Mouse (Mus musculus) forebrain, embryonic 16.5 days (tissue): Measurements from ENCODE around the gene Ric8b. TPM values are rescaled to one million over a fixed set of nuclear protein-coding genes. Genes with fewer than 3 reads are reported as not detected.

Source experiments
- ATAC-seq: fragments of 200-750 bp; cut with Nextera tagmentation; 2 replicates; pipeline ENCODE4 v1.8.0; 2017; ENCODE audit warnings: mild to moderate bottlenecking, moderate library complexity
- H3K27ac ChIP-seq: fragments of 300-500 bp; sonication (generic); 2 replicates; pipeline ENCODE4 v1.5.1; 2014; ENCODE audit warnings: low read length, control low read depth
- H3K27me3 ChIP-seq: fragments of 300-500 bp; sonication (generic); replicated peaks from 2 replicates; pipeline ENCODE4 v1.6.1; 2014; ENCODE audit warnings: low read length; ENCODE audit not compliant: control insufficient read depth, insufficient read depth
- H3K36me3 ChIP-seq: fragments of 300-500 bp; sonication (generic); 2 replicates; pipeline ENCODE4 v1.6.1; 2014; ENCODE audit not compliant: control insufficient read depth, insufficient read depth
- H3K4me1 ChIP-seq: fragments of 300-500 bp; sonication (generic); replicated peaks from 2 replicates; pipeline ENCODE4 v1.6.1; 2014; ENCODE audit warnings: low read length; ENCODE audit not compliant: control insufficient read depth, insufficient read depth
- H3K4me2 ChIP-seq: fragments of 300-500 bp; sonication (generic); 2 replicates; pipeline ENCODE4 v1.6.1; 2014; ENCODE audit warnings: mild to moderate bottlenecking, low read length, control low read depth
- H3K4me3 ChIP-seq: fragments of 300-500 bp; sonication (generic); replicated peaks from 2 replicates; pipeline ENCODE4 v1.5.1; 2014; ENCODE audit warnings: mild to moderate bottlenecking, low read length, control low read depth
- H3K9ac ChIP-seq: fragments of 300-500 bp; sonication (generic); replicated peaks from 2 replicates; pipeline ENCODE4 v1.6.1; 2014; ENCODE audit warnings: low read depth, low read length, control low read depth
- H3K9me3 ChIP-seq: fragments of 300-500 bp; sonication (generic); 2 replicates; pipeline ENCODE4 v1.6.1; 2016; ENCODE audit warnings: low read length; ENCODE audit not compliant: control insufficient read depth
- WGBS: fragments of 180-500 bp; shearing (Covaris S2); extraction: QIAGEN DNeasy Blood & Tissue Kit; methylation state at CpG from one replicate; pipeline ENCODE4 v1.1.7; 2014; 5-methylcytosine and 5-hydroxymethylcytosine counted together
- polyA plus RNA-seq: library from polyadenylated mRNA; unstranded; fragments of >200 nt; fragmentation: Nextera tagmentation; extraction: Ambion mirVana; gene quantifications from 2 replicates; pipeline ENCODE4 v1.2.1, GENCODE M21; 2015

Ric8b gene
- polyA plus RNA-seq, 1 experiment from 2014 or later = 48.4 TPM

- Histone ChIP-seq H3K27me3 (0 out of 2 replicates have a peak, but pooled peaks cover 7% of the 10 kb centered on the region), H3K36me3 (no peaks in the 10 kb centered on the region), H3K4me2 (no peak overlapping the region), H3K9ac (no peak overlapping the region), H3K9me3 (no peaks in the 10 kb centered on the region), H3K4me1 (peaks cover 8% of the 10 kb centered on the region), H3K4me3 (no peak overlapping the region), H3K27ac (no peak overlapping the region)
- ATAC-seq = no peak
- 93% methylated on average over 8 of the region's 8 CpGs for WGBS
Observed at GRCm38 (mm10) chr10:85048008-85048407, 130.6 kb downstream of the Ric8b start.

- no peak overlapping the region for H3K4me3 ChIP-seq
- no peaks in the 10 kb centered on the region for H3K4me1 ChIP-seq
- no peaks in the 10 kb centered on the region for H3K27me3 ChIP-seq
- WGBS = 64% methylated on average over 4 of the region's 4 CpGs
- no peak overlapping the region for H3K9ac ChIP-seq
- no peak overlapping the region for H3K4me2 ChIP-seq
- no peaks in the 10 kb centered on the region for H3K36me3 ChIP-seq
- no peak overlapping the region for H3K27ac ChIP-seq
- no peak for ATAC-seq
- no peaks in the 10 kb centered on the region for H3K9me3 ChIP-seq
Observed at GRCm38 (mm10) chr10:85050668-85051208, 133.3 kb downstream of the Ric8b start.

DNA sequence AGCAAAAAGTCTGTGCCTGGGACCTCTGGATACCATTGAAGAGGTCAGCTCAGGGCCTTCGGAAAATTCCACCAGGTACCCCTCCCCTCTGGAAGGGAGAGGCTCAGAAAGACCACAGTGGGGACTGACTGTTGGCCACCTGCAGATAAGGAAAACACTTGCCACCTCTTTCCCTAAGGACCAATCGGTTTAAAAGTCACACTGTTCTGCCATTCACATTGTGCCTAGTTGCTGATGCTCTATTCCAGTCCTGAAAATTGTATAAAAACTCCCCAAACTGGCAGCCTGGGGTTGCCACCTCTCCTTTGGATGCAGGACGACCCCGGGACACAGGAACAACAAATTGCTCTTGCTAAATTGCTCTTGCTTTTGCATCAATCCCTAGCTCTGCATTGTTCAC lies 135.0 kb downstream of the Ric8b start:
- no peak for ATAC-seq
- no peaks in the 10 kb centered on the region for H3K27me3 ChIP-seq
- H3K9ac ChIP-seq = no peak overlapping the region
- H3K36me3 ChIP-seq = no peaks in the 10 kb centered on the region
- H3K4me2 ChIP-seq = no peak overlapping the region
- H3K4me1 ChIP-seq = no peaks in the 10 kb centered on the region
- no peak overlapping the region for H3K27ac ChIP-seq
- WGBS = 32% methylated on average over 4 of the region's 4 CpGs
- no peak overlapping the region for H3K4me3 ChIP-seq
- H3K9me3 ChIP-seq = no peaks in the 10 kb centered on the region

GRCm38 (mm10) chr10:85054876-85055275 lies 137.5 kb downstream of the Ric8b start:
- no peaks in the 10 kb centered on the region for H3K4me1 ChIP-seq
- H3K4me3 ChIP-seq = no peak overlapping the region
- H3K9ac ChIP-seq = no peak overlapping the region
- H3K27me3 ChIP-seq = no peaks in the 10 kb centered on the region
- WGBS = 92% methylated on average over 2 of the region's 2 CpGs
- no peak overlapping the region for H3K27ac ChIP-seq
- no peaks in the 10 kb centered on the region for H3K9me3 ChIP-seq
- no peaks in the 10 kb centered on the region for H3K36me3 ChIP-seq
- no peak for ATAC-seq
- H3K4me2 ChIP-seq = no peak overlapping the region

Other genes starting within 250 kb of the Ric8b start
- gene Rfx4, start 161.6 kb upstream of the Ric8b start, polyA plus RNA-seq = 6.9 and 7.2 TPM in 2 replicates
- gene Fhl4, start 184.9 kb downstream of the Ric8b start, polyA plus RNA-seq = 2.2 and 2.7 TPM in 2 replicates
- gene Tmem263, start 185.0 kb downstream of the Ric8b start, polyA plus RNA-seq = 63.0 and 65.9 TPM in 2 replicates
- 26.5 and 26.9 TPM in 2 replicates for gene Mterf2, start 210.4 kb downstream of the Ric8b start, polyA plus RNA-seq